Mouse (Mus musculus): ENCODE results near the gene Iqck.

The Iqck gene

GRCm38 (mm10) chr7:118850676-118851290, 4.8 kb upstream of the Iqck start:
- DNase-seq (ENCODE audit: extremely low read depth, insufficient read length, low spot score): peak; percentile 65

- DNase-seq (ENCODE audit: extremely low read depth, insufficient read length, low spot score): peak; percentile 78
Observed at GRCm38 (mm10) chr7:118851571-118851970, 4.0 kb upstream of the Iqck start.

GRCm38 (mm10) chr7:118852611-118853010, 2.9 kb upstream of the Iqck start:
- DNase-seq (ENCODE audit: extremely low read depth, insufficient read length, low spot score): no peak

GRCm38 (mm10) chr7:118854606-118855005, 946 bp upstream of the Iqck start:
- DNase-seq (ENCODE audit: extremely low read depth, insufficient read length, low spot score): no peak

GRCm38 (mm10) chr7:118855877-118856304, 339 bp downstream of the Iqck start, which contains the start of gene Knop1:
TSS of gene Knop1 (minus strand) at chr7:118856254.
- no peak for DNase-seq (ENCODE audit: extremely low read depth, insufficient read length, low spot score)

- DNase-seq (ENCODE audit: extremely low read depth, insufficient read length, low spot score): no peak
Observed at GRCm38 (mm10) chr7:118858640-118859039, 3.1 kb downstream of the Iqck start.

- DNase-seq (ENCODE audit: extremely low read depth, insufficient read length, low spot score): no peak
Observed at GRCm38 (mm10) chr7:118865362-118865761, 9.8 kb downstream of the Iqck start.

GRCm38 (mm10) chr7:118879466-118880029, 24.0 kb downstream of the Iqck start:
- no peak for DNase-seq (ENCODE audit: extremely low read depth, insufficient read length, low spot score)

- no peak for DNase-seq (ENCODE audit: extremely low read depth, insufficient read length, low spot score)
Observed at GRCm38 (mm10) chr7:118883957-118884356, 28.4 kb downstream of the Iqck start.

- no peak for DNase-seq (ENCODE audit: extremely low read depth, insufficient read length, low spot score)
Observed at GRCm38 (mm10) chr7:118884969-118885368, 29.4 kb downstream of the Iqck start.

GRCm38 (mm10) chr7:118887303-118888055, 31.9 kb downstream of the Iqck start:
- DNase-seq (ENCODE audit: extremely low read depth, insufficient read length, low spot score): no peak

GRCm38 (mm10) chr7:118889046-118889680, 33.6 kb downstream of the Iqck start:
- DNase-seq (ENCODE audit: extremely low read depth, insufficient read length, low spot score): peak; percentile 15

- DNase-seq (ENCODE audit: extremely low read depth, insufficient read length, low spot score): no peak
Observed at GRCm38 (mm10) chr7:118895469-118896450, 40.2 kb downstream of the Iqck start.

GRCm38 (mm10) chr7:118898063-118898462, 42.5 kb downstream of the Iqck start:
- peak; percentile 27 for DNase-seq (ENCODE audit: extremely low read depth, insufficient read length, low spot score)

GRCm38 (mm10) chr7:118900090-118900489, 44.5 kb downstream of the Iqck start:
- DNase-seq (ENCODE audit: extremely low read depth, insufficient read length, low spot score): no peak

- no peak for DNase-seq (ENCODE audit: extremely low read depth, insufficient read length, low spot score)
Observed at GRCm38 (mm10) chr7:118902944-118903343, 47.4 kb downstream of the Iqck start.

- no peak for DNase-seq (ENCODE audit: extremely low read depth, insufficient read length, low spot score)
Observed at GRCm38 (mm10) chr7:118903879-118904278, 48.3 kb downstream of the Iqck start.

GRCm38 (mm10) chr7:118904530-118904929, 49.0 kb downstream of the Iqck start:
- no peak for DNase-seq (ENCODE audit: extremely low read depth, insufficient read length, low spot score)

GRCm38 (mm10) chr7:118908961-118909515, 53.5 kb downstream of the Iqck start:
- DNase-seq (ENCODE audit: extremely low read depth, insufficient read length, low spot score): peak; percentile 46

GRCm38 (mm10) chr7:118910464-118910863, 54.9 kb downstream of the Iqck start:
- no peak for DNase-seq (ENCODE audit: extremely low read depth, insufficient read length, low spot score)

Data from 3134 (cell line).